Mouse (Mus musculus) adipocyte (in vitro differentiated cells): ENCODE data around the gene Tlr5.

Experiments used
- DNase-seq: peaks from one replicate; pipeline ENCODE4 v3.0.0-alpha.2; 2016; ENCODE audit warnings: low spot score

Gene Tlr5

DNA sequence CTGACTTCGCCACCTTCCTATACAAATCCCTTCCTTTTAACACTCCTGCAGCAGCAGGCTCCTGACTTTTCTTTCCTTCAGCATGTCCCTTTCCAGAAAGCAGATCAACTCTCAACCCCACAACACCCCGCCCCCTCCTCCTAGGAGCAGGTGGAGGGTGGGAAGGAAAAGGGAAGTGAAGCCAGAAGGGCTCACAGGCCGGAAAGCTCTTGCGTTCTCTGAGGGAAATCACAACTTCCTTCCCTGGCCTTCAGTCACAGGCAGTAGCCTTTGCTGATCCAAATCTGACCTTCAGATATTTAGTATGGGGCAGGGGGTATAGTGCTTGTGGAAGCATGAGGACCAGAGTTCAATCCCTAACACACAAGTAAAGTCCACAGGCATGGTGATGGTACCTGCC, 921 bp upstream of the Tlr5 start:
- DNase-seq = no peak

DNA sequence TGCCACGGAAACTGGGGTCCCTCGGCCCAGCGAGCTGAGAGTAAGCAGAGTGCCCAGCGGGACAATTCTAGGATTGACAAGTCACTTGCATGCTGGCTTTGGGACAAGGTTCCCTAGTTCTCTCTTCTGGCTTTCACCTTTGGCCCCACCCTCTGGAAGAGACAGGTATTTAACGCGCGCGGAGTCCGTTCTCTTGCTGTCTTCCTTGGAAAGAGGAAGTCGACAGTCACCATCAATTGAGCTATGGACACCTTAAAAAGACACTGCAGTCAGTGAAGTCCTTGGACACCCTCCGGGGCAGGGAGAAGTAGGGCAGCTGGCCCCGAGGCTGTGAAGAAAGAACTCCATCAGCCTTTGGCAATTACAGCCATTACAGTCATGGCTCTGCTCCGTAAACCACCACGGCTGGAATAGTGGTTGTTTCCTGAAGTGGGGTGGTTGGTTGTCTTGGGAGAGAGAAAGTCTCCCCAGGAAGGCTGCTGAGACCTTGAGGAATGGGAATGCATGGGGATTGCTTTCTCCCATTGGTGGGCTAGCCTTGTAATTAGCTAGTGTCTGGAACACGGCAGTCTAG, 546 bp downstream of the Tlr5 start:
- DNase-seq = no peak

DNA sequence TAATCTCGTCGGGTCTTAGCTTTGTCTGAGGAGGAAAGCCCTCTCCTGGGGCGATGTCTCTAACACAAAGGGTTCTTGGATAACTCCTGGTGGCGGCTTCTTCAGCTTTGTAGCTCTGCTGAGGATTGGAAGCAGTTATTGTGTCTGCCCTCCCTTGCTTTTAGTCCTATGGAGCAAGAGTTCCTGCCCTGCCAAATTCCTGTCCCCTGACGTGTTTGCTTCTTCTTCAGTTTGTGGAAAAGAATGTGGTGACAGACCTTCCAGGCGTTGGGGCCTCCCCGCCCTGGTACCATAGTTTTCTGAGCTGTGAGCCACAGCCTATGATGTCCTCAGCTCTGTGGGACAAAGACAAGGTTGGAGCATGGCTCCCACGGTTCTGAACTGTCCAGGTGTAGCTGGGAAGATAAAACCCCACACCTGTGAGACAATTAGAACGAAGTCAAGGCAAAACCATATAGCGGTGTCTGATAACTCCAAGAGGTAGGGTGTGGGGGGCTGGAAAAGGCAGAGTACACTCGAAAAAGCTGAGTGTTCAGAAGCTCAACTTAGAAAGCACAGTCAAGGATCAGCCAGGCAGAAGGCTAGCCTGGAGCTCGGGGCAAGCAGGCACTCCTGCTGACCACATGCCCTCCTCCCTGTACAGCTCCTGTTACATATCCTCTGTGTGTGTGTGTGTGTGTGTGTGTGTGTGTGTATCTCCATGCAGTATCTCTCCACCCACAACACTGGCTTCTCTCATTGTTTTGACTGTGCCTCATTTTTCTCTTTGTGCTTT, 1.8 kb downstream of the Tlr5 start:
- DNase-seq = peak; percentile 33

GRCm38 (mm10) chr1:182957001-182957757, 2.6 kb downstream of the Tlr5 start:
- DNase-seq = no peak

DNA sequence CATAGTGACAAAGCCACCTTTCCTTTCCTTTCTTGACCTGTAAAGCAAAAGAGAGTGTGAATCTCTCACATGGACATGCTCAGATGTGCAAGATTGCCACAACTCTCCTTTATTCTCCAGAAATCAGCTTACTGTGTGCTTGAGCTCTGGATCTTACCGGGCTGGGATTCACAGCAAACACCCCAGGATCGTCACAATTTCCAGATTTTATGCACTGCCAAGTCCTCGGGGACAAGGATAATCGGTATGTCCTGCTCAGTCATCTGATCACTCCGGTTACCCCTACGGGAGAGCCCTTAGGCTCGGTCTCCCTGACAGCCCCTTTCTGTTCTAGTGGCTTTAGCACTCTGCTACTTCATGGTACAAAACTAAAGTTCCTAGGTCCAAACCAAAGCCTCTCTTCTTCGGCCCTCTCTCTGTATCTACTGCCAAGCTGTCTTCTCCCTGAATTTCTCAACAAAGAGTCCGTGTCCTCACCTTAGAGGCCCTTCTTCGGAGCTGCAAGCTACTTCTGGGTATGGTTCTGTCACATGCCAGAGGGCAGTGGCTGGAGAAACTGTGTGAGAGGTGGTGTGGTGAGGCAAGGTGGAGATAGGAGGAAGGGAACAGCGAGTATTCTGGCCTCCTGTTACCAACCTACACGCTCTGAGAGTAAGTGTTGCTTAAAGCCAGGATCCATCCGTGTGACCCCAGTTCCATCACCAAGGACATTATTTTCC, 3.4 kb downstream of the Tlr5 start:
- peak; percentile 39 for DNase-seq

GRCm38 (mm10) chr1:182958824-182959223, 4.2 kb downstream of the Tlr5 start:
- no peak for DNase-seq

DNA sequence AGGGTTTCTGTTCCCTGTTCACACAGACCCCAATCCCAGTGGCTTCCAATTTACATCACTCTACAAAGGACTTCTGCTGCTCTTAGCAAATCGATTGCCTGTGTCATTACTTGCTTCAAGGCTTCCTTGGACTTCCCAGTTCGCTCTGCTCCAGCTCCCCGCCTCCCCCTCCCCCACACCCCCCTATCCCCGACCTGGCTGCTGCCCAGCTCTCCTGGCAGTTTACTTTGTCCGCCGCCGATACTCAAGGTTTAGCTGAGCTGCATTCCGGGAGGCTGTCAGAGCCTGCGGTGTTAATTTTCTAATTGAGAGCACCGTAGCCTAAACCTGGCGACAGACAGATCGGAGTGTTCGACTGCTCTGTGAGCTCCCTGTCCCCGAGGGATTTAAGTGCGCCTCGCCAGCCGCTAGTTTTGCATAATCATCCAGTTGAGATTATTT, 4.7 kb downstream of the Tlr5 start:
- DNase-seq = no peak

DNA sequence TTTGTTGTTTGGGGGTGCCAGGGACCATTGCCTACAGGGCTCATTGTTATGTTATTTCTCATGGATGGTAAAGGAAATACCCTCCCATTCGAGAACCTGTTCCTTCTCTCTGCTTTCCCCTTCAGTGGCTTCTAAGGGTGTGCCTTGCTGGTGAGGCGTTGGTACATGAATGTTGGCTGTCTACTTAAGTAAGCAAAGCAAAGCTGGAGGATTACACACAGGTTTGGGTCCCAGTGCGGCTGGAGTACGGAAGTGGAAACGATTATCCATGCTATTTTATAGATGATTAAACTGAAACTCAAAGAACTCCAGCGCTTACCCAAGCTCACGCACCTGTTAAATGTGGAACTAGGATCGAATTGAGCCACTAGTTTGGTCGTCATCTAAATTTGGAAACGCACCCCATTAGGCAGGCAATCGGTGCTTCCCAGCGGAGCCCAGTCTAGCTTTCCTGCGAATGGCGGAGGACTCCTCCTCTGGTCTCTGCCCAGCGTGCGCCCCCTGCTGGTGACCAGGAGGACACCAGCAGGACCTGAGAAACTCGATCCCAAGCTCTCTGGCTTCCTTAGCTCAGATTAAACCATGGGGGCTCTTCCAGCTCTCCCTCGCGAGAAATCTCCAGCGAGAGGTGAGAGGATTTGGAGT, 5.3 kb downstream of the Tlr5 start:
- peak; percentile 29 for DNase-seq

- DNase-seq = no peak
These were observed 6.5 kb downstream of the Tlr5 start for GRCm38 (mm10) chr1:182961076-182961475.

DNA sequence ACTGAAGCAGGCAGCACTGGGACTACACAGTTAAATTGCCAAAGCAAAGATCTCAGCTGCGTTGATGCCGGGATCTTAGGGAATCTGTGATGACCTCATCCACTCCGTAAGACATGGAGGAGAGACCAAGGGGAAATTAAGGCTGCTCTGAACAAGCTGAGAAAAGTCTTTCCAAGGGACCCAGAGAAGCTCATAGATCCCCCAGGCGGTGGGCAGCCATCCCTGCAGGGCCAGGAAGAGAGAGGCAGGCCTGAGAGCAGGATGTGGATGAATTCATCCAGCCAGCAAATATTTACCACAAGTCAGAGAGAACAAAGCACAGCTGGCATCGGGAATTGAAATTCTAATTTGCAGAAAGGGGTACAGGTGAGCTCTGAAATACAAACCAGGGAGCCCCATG, 8.7 kb downstream of the Tlr5 start:
- no peak for DNase-seq

GRCm38 (mm10) chr1:182964855-182965466, 10.4 kb downstream of the Tlr5 start:
- no peak for DNase-seq

GRCm38 (mm10) chr1:182968732-182969131, 14.1 kb downstream of the Tlr5 start:
- no peak for DNase-seq

- no peak for DNase-seq
These were observed 17.7 kb downstream of the Tlr5 start for GRCm38 (mm10) chr1:182972240-182972639.

- no peak for DNase-seq
These were observed 20.2 kb downstream of the Tlr5 start for GRCm38 (mm10) chr1:182974826-182975225.

DNA sequence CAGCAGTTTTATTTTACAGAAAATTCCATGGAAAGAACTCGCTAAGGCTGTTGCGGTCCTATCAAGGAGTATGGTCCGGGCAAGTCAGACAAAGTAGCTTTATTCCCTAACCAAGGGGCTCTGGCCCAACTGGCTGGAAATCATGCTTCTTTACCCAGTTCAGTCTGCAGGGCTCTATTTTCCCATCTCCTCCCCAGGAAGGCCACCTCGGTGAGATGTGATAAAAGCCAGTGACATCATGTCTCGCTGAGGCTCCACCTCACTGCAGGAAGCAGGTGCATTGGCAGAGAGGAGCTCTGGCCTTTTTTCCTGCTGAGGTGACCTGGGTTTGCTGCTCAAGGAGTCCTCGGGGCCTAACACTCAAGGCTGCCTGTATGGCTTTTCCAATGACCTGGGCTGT, 26.1 kb downstream of the Tlr5 start:
- DNase-seq = no peak

GRCm38 (mm10) chr1:182982995-182983394, 28.4 kb downstream of the Tlr5 start:
- DNase-seq = peak; percentile 78

- DNase-seq = no peak
These were observed 29.0 kb downstream of the Tlr5 start for GRCm38 (mm10) chr1:182983496-182984127.

DNA sequence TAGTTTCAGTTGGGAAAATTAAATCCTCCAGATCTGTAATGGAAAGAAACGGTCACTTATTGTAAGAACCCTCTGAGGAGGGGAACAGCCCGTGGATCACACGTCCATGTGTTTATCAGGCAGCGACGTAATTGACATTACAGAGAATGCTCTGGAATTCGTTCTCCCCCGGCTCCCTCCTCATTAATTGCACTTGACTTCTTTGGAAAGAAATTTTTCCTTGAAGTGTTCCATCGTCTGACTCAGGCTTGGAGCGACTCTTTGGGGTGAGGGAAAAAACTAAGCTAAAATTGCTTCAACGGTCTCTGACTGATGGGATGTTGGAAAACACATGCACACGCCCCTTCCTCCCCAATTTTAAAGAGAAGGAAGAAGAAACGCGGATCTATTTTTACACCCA, 31.7 kb downstream of the Tlr5 start:
- DNase-seq = no peak

GRCm38 (mm10) chr1:182986750-182987149, 32.2 kb downstream of the Tlr5 start:
- no peak for DNase-seq

GRCm38 (mm10) chr1:182987801-182988200, 33.2 kb downstream of the Tlr5 start:
- DNase-seq = no peak

DNA sequence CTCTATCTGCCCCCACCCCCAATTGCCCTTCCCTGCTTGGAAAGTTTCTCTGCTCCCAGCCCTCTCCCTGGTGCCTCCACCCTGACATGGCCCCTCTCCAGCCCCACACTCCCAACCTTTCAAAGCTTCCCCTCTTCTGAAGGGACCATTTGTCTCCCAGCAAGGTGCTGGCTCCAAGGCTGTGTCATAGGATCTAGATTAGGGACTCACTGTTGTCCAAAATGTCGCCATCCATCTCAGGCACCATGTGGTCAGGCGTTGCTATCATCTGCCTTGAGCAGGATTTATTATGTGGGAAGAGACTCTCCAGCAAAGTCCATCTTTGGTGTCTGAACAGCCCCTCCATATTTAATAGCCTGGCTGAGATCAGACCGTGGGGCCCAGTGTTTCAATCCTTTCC, 34.1 kb downstream of the Tlr5 start:
- no peak for DNase-seq
